Mouse (Mus musculus): ENCODE results near the gene Prss58.

Prss58 gene

GRCm38 (mm10) chr6:40900287-40900686 lies at the start of gene Prss58:
Gene Prss58 (minus strand): TSS chr6:40900387.
- no peak for DNase-seq (ENCODE audit: low read depth)

GRCm38 (mm10) chr6:40940457-40940856 lies 40.3 kb upstream of the Prss58 start, which contains the start of gene 1700074P13Rik:
Gene 1700074P13Rik (minus strand): TSS chr6:40940557.
- DNase-seq (ENCODE audit: low read depth): no peak

DNA sequence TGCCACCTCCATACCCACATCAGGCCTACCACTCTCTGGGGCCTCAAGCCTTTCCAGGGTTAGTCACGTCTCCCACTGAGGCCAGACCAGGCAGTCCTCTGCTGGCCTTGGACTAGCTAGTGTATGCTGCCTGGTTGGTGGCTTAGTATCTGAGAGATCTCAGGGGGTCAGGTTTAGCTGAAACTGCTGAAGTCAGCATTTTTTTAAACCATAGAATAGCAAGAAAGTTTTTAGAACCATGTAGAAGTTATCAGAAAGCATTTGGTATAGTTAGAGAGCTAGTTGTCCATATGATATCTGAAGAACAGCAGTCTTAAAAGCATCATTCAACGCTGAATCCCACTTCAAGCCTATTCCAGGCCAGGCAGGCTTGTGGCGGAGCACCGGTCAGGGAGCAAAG lies 19.8 kb upstream of the Prss58 start:
- no peak for DNase-seq (ENCODE audit: low read depth)

GRCm38 (mm10) chr6:40894716-40895115 lies 5.5 kb downstream of the Prss58 start:
- DNase-seq (ENCODE audit: low read depth): no peak

DNA sequence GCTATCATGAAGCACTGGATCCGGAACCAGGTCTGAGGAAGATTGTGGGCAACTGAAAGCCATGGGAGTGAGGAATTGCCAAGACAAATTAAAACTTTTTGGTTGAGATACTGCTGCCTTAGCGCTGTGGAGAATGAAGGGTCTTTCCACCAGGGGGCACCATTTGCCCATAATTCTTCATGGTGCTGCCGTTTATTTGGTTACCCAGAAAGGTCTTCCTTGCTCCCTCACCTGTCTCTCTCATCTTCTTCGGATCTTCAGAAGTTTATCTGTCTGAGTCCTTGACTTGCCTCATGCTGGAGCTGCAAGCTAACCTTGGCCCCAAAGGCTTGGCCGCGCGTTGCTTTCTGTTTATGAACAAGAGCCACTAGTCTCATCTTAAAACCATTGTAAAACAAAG lies 6.6 kb downstream of the Prss58 start:
- no peak for DNase-seq (ENCODE audit: low read depth)

DNA sequence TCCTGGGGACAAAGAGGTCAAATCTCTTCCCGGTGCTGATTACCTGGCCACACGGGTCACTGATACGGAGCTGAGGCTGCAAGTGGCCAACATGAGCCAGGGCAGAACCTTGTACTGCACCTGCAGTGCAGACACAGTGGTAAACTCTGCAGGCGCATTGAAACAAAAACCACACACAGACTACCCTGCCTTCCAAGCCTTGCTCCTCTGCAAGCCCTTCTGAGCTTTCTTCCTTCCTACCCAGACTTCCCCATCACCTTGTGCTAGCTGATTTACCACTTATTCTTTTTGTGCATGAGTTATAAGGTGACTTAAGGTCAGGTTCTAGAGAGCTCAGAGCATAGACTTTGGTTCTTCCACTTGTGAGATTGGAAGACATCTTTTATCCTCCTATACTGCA lies 8.4 kb downstream of the Prss58 start:
- no peak for DNase-seq (ENCODE audit: low read depth)

DNA sequence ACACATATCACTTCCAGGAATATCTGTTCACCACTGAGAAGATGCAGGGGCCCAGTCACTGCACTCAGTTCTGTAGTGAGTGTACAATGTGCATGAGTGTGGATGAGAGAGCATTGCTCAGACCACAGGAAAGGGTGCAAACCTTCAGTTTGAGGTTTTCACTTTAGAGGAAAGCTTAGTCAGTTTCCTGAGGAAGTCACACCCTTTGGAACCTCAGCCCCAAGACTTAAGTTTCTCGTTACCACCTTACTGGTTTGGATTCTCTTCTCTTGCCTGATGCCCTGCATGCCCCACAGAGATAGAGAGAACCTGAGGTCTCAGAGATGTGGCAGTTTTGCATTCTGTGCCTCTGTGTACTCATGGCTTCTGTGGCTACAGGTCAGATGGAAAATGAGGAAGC lies 9.2 kb downstream of the Prss58 start:
- DNase-seq (ENCODE audit: low read depth): no peak

GRCm38 (mm10) chr6:40887394-40887793 lies 12.8 kb downstream of the Prss58 start, which contains the start of gene Moxd2:
Gene Moxd2 (minus strand): TSS chr6:40887494.
- no peak for DNase-seq (ENCODE audit: low read depth)

DNA sequence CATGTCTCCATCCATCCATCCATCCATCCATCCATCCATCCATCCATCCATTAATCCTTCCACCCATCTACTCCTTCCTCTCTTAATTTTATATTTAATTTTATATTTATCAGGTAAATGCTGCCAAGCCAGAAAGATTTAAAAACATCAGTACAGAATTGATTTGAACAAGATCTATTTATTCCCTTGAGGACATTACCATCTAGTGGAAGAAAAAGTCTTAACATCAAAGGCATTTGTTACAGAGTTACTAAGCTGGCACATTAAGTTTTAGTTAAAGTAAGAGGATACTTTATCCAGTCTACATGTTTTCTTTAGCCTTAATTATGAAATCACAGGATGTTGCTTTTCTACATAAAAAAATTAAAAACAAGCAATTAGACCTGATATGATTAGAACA lies 54.9 kb downstream of the Prss58 start:
- no peak for DNase-seq (ENCODE audit: low read depth)

Data from fibroblast of lung, adult 2 months (primary cell).